Mouse (Mus musculus) adrenal gland, postnatal 10 days (tissue): ENCODE results near the gene Celsr1. TPM values are rescaled to one million over a fixed set of nuclear protein-coding genes. Genes with fewer than 3 reads are reported as not detected.

Source experiments
- DNase-seq: peaks from one replicate; pipeline ENCODE4 v3.0.0; 2021; ENCODE audit warnings: mixed read lengths
- total RNA-seq, 2 experiments: library from RNA; stranded (reverse); gene quantifications; 2 replicates each; pipeline ENCODE4 v1.2.3; 2021

Gene Celsr1
- total RNA-seq, 2 experiments from 2014 or later: 4.4 to 6.5 TPM

DNA sequence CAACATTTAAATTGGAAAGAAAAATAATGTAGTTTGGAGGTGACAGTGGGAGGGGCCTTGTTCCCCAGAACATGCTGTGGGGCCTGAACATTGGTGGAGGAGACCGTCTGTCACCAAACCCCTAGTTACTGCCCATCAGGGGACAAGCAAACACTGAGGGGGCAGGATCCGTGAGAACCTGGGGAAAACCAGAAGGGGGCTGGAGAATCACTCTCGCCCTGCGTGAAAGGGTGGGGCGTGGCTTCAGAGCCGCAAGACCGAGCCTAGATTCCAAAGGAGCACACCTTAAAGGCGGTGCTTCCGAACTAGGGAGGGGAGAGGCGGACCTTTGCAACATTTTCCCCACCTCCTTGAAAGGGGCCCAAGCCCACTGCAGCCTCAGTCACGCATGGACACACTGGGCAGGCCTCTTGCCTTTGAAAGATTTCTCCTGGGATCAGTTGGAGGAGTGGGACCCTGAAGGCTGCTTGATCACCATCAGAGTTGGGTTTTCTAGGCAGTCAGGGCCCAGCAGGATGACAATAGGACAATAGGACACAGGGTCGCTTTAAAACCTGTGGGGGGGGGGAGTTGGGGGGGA is 1.3 kb upstream of the Celsr1 start:
- no peak for DNase-seq

DNA sequence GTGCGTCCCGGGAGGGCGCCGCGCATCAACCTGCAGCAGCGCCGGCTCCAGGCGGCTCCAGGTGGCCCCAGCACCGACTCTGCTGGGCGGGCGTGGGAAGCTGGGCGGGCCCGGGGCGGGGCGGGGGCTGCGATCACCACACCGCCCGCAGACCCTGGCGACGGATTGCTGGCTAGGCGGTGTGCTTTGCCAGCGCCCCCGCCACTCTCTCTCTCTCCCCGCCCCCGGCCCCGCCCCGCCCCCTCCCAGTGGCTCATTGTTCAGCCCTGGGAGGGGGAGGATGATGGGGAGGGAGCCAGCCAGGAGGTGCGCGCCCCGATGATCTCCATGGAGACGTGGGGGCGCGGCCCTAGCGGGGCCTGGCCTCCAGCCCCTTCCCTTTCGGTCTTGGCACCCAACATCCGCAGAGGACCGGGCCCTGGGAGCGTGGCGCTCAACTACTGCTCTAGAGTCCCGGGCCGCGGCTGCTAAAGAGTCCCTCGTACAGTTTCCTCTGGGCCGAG is 495 bp upstream of the Celsr1 start:
- peak; percentile 55 for DNase-seq

DNA sequence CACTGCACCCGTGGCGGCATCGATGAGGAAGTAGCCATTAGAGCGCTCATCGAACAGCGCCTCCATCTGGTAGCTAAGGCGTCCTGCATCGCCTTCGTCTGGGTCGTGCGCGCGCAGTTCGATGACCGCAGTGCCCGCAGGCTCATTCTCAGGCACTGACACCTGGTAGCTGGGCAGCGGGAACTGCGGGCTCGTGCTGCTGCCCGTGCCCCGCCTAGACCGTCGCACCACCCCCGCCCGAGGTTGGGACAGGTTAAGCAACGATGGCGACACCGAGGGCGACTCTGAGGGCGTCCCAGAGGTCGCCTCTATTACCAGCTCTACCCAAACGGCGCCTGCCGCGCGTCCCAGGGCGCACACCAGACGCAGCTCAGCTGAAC is 776 bp downstream of the Celsr1 start:
- DNase-seq: peak; percentile 63

GRCm38 (mm10) chr15:86029981-86030380 is 3.6 kb downstream of the Celsr1 start:
- DNase-seq: no peak

DNA sequence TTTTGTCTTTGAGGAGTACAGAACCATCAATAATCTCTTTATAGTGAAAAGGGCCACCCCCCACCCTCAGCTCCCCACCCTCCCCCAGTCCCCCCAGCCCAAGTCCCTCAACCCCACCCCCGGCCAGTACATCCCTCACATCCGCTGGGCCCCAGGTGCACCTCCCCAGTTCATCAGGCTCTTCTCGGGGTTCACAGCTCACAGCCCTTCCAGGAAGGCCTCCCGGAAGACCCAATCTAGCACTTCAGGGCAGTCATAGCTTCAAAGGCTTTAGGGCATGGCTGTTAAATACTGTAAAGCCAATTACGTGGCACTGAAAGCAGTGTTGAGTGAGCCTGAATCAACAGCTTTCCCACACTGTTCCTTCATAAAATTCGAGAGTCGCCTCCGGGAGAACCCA is 5.7 kb downstream of the Celsr1 start:
- no peak for DNase-seq

GRCm38 (mm10) chr15:86021971-86022370 is 11.6 kb downstream of the Celsr1 start:
- no peak for DNase-seq

DNA sequence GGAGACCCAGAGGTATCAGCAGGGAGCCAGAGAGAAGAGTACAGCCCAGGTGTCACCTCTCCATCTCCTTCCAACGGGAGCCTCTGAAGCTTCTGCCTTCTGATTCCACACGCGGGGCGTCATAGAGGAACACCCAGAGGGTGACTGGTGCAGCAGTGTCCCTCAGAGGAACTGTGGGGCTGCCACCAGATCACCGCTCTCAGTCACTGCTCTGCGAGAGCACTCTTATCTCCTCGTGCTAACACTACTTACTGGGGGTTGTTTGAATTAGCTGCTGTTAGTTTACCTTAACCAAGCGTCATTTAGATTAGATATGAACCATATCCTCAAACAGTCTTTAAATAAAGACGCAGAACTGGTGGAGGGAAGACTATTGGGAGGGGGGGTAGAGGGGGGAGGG is 12.3 kb downstream of the Celsr1 start:
- no peak for DNase-seq

GRCm38 (mm10) chr15:86020008-86020407 is 13.6 kb downstream of the Celsr1 start:
- DNase-seq: no peak

DNA sequence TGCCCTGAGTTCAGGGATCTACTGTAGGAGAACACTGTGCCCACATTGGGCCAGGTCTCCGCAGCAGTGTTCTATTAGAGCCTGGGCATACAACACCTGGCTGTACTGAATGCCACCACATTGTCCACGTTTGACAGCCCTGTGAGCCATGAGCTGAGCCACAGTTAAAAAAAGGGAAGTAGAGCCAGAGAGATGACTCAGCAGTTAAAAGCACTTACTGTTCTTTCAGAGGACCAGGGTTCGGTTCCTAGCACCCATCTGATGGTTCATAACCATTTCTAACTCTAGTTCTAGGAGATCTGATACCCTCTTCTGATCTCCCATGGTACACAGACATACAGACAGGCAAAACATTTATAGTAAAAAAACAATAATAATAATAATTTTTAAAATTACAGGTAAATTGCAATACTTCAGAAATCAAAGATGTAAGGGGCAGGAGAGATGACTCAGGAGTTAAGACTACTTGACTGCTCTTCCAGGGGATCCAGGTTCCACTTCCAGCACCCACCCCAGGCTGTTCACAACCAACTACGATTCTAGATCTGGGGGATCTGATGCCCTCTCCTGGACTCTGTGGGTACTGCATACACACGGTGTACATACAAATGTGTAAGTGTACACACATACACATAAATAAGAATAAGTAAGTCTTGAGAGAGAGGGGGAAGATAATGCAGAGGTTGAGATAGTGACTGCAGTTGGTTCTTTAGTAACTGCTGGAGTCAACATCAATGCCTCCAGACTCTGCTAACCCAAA is 14.6 kb downstream of the Celsr1 start:
- no peak for DNase-seq

GRCm38 (mm10) chr15:86017336-86017735 is 16.2 kb downstream of the Celsr1 start:
- no peak for DNase-seq

GRCm38 (mm10) chr15:86015860-86016541 is 17.6 kb downstream of the Celsr1 start:
- DNase-seq: no peak

GRCm38 (mm10) chr15:86015026-86015425 is 18.6 kb downstream of the Celsr1 start:
- peak; percentile 64 for DNase-seq

- no peak for DNase-seq
Observed at GRCm38 (mm10) chr15:86013656-86014055, 19.9 kb downstream of the Celsr1 start.

- DNase-seq: no peak
Observed at GRCm38 (mm10) chr15:86013130-86013529, 20.4 kb downstream of the Celsr1 start.

GRCm38 (mm10) chr15:86007690-86008121 is 25.9 kb downstream of the Celsr1 start:
- DNase-seq: no peak

DNA sequence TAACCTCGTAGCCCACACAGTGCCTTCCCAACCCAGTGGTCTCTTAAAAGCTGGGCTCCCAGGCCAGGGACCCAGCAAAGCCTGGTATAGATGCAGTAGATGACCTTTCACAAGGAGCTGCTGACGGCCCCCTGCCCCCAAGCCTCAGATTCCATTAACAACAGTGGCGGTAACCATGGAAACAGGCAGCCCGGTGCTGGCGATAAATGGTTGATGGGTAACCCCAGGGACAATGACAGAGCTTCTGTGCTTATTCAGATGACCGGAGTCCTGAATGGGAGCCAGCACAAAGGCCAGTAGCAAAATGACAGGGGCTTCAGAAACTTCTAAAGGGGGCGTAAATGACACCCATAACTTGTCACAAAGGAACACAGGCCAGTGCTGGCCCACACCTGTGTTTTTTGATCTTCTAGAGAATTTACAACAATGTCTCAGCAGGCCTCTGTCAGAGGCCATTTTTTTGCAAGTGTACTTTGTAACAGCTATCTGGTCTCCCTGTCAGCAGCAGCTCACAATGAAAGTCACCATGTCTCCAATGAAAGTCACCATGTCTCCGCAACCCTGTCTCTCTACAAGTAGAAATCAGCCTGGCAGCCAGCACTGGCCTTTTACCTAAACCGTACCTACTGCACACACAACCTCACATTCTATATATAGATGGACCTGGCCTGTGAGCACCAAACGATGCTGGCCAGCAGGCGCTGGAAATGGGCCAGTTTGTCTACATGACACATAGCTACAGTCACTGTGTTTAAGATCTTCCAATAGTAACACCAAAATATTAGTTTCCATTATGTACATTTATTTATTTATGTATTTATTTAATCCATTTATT is 27.7 kb downstream of the Celsr1 start:
- DNase-seq: no peak

DNA sequence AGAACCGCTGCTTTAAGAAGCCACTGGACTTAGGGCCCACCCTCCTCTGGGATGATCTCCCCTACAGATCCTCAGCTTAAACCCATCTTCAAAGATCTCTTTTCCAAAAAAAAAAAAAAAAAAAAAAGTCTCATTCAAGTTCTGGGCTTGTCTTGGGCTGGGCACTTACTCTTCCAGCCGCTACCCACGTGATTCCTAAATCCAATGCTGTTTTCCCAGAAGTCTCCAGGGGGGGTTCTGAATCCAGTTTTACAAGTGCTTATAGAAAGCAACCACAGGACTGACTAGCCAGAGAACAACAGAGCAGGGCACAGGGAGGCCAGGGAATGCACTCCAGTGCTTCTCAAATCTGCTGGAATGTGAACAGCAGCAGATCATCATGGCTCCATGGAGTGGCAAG is 29.5 kb downstream of the Celsr1 start:
- no peak for DNase-seq

DNA sequence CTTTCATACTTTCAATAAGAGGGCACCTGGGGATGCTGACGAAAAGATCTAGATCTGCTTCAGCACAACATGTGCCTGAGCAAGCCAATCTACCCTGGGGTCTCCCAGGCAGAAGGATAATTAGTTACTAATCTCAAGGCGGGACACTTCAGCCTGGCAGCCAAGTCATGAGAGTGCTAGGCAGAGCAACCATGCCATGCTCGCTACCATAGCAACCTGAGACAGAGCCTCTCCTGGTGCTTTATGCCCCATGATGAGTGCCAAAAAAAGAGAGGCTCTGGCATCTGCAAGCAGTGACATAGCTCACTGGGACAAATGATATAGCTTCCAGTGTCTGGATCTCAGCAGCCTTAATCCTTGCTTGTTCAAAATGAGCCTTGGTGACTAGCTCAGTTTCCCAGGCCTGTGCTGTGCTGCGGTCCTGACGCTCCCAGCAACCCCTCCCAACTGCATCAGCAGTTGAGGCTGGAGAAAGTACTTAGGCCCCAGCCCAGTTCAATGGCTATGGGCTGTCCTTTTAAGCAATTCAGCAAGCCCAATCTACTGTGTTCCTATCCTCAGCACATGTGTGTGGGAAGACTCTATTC is 32.8 kb downstream of the Celsr1 start:
- DNase-seq: no peak

DNA sequence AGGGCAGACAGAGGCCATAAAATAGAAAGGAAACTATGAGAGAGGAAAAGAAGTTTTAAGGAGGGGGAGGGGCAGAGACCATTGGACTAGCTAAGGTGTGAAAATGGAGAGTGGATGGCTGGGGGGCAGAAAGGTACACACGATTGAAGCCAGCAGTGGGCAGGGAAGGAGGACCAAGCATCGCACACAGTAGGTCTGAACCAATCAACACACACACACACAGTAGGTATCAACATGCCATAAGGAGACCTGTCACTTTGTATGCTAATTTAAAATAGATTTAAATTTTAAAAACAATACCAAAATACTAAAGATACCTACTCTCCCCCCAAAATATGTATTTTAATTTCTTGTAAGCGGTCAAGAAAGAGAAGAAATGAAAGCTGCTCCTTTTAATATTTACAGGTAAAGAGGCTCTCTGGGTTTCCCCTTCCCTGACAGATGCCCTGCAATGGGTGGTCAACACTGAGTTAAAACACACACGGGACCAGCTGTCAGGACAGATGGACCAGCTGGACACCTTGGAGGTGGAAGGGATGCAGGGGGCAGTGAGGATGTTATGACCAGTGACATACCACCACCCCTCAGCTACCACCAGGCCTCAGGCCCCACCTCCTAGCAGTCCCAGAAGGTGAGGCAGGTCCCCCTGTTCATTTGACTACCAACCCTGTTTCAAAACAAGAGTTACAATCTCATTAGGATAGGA is 34.9 kb downstream of the Celsr1 start:
- no peak for DNase-seq

GRCm38 (mm10) chr15:85996031-85996765 is 37.4 kb downstream of the Celsr1 start:
- no peak for DNase-seq
